Mouse (Mus musculus): ENCODE measurements around the gene Emilin3.

- no peak for TF ChIP-seq CTCF (IDR thresholded peaks at IDR 0.05; ENCODE audit: extremely low read depth, insufficient read depth, insufficient read length, insufficient replicate concordance)
- no peak for TF ChIP-seq POLR2A (IDR thresholded peaks at IDR 0.05; ENCODE audit: low read depth, low read length)
These were observed 39.2 kb downstream of the Emilin3 start, which contains the start of gene Zhx3 for GRCm38 (mm10) chr2:160872890-160873382.
